Mouse (Mus musculus): ENCODE data around the gene Nup107. TPM values are rescaled to one million over a fixed set of nuclear protein-coding genes. Genes with fewer than 3 reads are reported as not detected.

Gene Nup107
- polyA plus RNA-seq, 1 experiment from 2014 or later, result 33.7 TPM

DNA sequence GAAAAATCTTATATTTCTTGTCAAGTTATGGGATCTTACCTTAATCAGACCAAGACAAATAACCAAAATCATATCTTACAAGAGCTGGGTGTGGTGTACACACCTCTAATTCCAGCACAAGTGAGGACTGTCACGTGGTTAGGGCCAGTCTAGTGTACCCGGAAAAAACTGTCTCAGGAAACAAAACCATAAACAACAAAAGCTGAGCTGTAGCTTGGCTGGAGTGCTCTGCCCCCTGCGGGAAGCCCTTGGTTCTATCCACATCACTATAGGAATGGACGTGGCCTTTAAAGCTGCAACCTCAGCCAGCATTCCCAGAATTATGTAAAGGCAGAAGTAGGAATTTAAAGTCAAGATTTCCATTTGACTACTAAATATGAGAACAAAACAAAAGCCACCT lies 31.6 kb upstream of the Nup107 start:
- no peak overlapping the region for H3K9ac ChIP-seq
- H3K4me3 ChIP-seq, result no peak overlapping the region
- peaks cover 3% of the 10 kb centered on the region; the same call in 1 of the 2 replicates for H3K4me1 ChIP-seq
- no peaks in the 10 kb centered on the region for H3K27me3 ChIP-seq (replicated peaks)
- H3K4me2 ChIP-seq, result no peak overlapping the region
- H3K27ac ChIP-seq, result no peak overlapping the region
- 68% methylated on average over 4 of the region's 4 CpGs for WGBS
- no peaks in the 10 kb centered on the region for H3K9me3 ChIP-seq
- peaks cover 23% of the 10 kb centered on the region for H3K36me3 ChIP-seq (replicated peaks)
- ATAC-seq (replicated peaks), result no peak

GRCm38 (mm10) chr10:117823321-117823720 lies 30.8 kb upstream of the Nup107 start:
- Histone ChIP-seq H3K4me1 (peaks cover 3% of the 10 kb centered on the region; the same call in 1 of the 2 replicates), H3K36me3 (replicated peaks) (peaks cover 25% of the 10 kb centered on the region), H3K27ac (no peak overlapping the region), H3K4me2 (no peak overlapping the region), H3K27me3 (replicated peaks) (no peaks in the 10 kb centered on the region), H3K9me3 (no peaks in the 10 kb centered on the region), H3K9ac (no peak overlapping the region), H3K4me3 (no peak overlapping the region)
- WGBS, result 90% methylated on average over 6 of the region's 6 CpGs
- no peak for ATAC-seq (replicated peaks)

GRCm38 (mm10) chr10:117818600-117818999 lies 26.1 kb upstream of the Nup107 start:
- H3K9ac ChIP-seq, result no peak overlapping the region
- H3K9me3 ChIP-seq, result no peaks in the 10 kb centered on the region
- peaks cover 44% of the 10 kb centered on the region for H3K36me3 ChIP-seq (replicated peaks)
- H3K27me3 ChIP-seq (replicated peaks), result no peaks in the 10 kb centered on the region
- no peak overlapping the region for H3K27ac ChIP-seq
- WGBS, result 88% methylated on average over 6 of the region's 6 CpGs
- no peak for ATAC-seq (replicated peaks)
- H3K4me3 ChIP-seq, result no peak overlapping the region
- no peak overlapping the region for H3K4me2 ChIP-seq
- no peaks in the 10 kb centered on the region for H3K4me1 ChIP-seq

DNA sequence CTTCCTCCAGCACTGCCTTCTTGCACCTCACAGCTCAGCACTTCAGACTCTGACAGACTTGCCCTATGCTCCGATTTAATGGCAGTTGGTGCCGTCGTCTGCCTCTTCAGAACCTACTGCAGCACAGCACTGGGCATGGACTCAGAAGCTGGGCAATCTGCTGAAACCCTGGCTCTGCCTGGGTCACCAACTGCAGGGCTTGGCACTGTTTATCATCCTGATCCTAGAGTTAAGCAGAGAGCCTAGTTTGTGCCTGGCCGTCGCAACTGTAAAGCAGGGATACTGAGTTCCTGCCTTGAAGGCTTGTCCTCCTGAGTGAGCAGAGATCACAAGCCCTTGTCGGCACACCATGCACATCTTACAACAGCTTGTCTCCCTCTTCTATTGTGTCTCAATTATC lies 24.2 kb upstream of the Nup107 start:
- Histone ChIP-seq H3K4me1 (no peaks in the 10 kb centered on the region), H3K4me3 (no peak overlapping the region), H3K9ac (no peak overlapping the region), H3K27me3 (replicated peaks) (no peaks in the 10 kb centered on the region), H3K27ac (no peak overlapping the region), H3K4me2 (no peak overlapping the region), H3K9me3 (no peaks in the 10 kb centered on the region), H3K36me3 (replicated peaks) (peaks cover 39% of the 10 kb centered on the region)
- WGBS, result 95% methylated on average over 6 of the region's 6 CpGs
- ATAC-seq (replicated peaks), result no peak

- H3K4me2 ChIP-seq, result no peak overlapping the region
- H3K4me3 ChIP-seq, result no peak overlapping the region
- peaks cover 7% of the 10 kb centered on the region; the same call in 1 of the 2 replicates for H3K4me1 ChIP-seq
- H3K36me3 ChIP-seq (replicated peaks), result peaks cover 19% of the 10 kb centered on the region
- no peak overlapping the region for H3K27ac ChIP-seq
- no peak for ATAC-seq (replicated peaks)
- no peaks in the 10 kb centered on the region for H3K27me3 ChIP-seq (replicated peaks)
- no peaks in the 10 kb centered on the region for H3K9me3 ChIP-seq
- H3K9ac ChIP-seq, result no peak overlapping the region
- WGBS, result 96% methylated on average over 2 of the region's 2 CpGs
Observed at GRCm38 (mm10) chr10:117812501-117812900, 20.0 kb upstream of the Nup107 start.

- Histone ChIP-seq H3K4me1 (peaks cover 7% of the 10 kb centered on the region; the same call in 1 of the 2 replicates), H3K27ac (no peak overlapping the region), H3K4me3 (no peak overlapping the region), H3K27me3 (replicated peaks) (no peaks in the 10 kb centered on the region), H3K36me3 (replicated peaks) (peaks cover 16% of the 10 kb centered on the region; the same call in 1 of the 2 replicates), H3K9ac (no peak overlapping the region), H3K9me3 (no peaks in the 10 kb centered on the region), H3K4me2 (no peak overlapping the region)
- ATAC-seq (replicated peaks), result no peak
- WGBS, result 96% methylated on average over 8 of the region's 8 CpGs
Observed at GRCm38 (mm10) chr10:117811555-117811954, 19.1 kb upstream of the Nup107 start.

DNA sequence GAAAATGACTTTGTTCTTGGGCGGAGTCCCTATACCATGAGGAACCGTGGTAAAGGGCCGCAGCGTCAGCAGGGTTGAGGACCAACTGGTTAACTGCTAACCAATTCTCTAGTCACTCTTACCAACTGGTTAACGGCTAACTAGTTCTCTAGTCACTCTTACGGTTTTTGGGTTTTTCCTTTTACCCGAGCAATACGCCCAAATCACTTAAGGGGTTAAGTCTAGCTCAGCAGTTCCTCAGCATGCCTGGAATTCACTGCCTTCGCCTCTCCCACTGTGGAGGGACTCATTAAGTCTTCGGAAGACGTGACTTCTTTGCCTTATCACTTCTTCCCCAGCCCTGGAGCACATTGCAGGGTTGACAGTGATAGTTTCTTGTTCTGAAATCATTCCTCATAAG lies 18.0 kb upstream of the Nup107 start:
- no peak overlapping the region for H3K4me3 ChIP-seq
- H3K9me3 ChIP-seq, result no peaks in the 10 kb centered on the region
- H3K36me3 ChIP-seq (replicated peaks), result peaks cover 9% of the 10 kb centered on the region; the same call in 1 of the 2 replicates
- 80% methylated on average over 11 of the region's 11 CpGs for WGBS
- H3K27me3 ChIP-seq (replicated peaks), result no peaks in the 10 kb centered on the region
- H3K4me1 ChIP-seq, result peaks cover 7% of the 10 kb centered on the region; the same call in 1 of the 2 replicates
- H3K4me2 ChIP-seq, result no peak overlapping the region
- no peak overlapping the region for H3K27ac ChIP-seq
- no peak for ATAC-seq (replicated peaks)
- H3K9ac ChIP-seq, result no peak overlapping the region

- Histone ChIP-seq H3K27me3 (replicated peaks) (no peaks in the 10 kb centered on the region), H3K9ac (no peak overlapping the region), H3K4me3 (no peak overlapping the region), H3K36me3 (replicated peaks) (0 out of 2 replicates have a peak, but pooled peaks cover 4% of the 10 kb centered on the region), H3K4me1 (peaks cover 7% of the 10 kb centered on the region; the same call in 1 of the 2 replicates), H3K27ac (no peak overlapping the region), H3K9me3 (no peaks in the 10 kb centered on the region), H3K4me2 (no peak overlapping the region)
- no peak for ATAC-seq (replicated peaks)
- WGBS, result 85% methylated on average over 6 of the region's 6 CpGs
Observed at GRCm38 (mm10) chr10:117808068-117808467, 15.6 kb upstream of the Nup107 start.

DNA sequence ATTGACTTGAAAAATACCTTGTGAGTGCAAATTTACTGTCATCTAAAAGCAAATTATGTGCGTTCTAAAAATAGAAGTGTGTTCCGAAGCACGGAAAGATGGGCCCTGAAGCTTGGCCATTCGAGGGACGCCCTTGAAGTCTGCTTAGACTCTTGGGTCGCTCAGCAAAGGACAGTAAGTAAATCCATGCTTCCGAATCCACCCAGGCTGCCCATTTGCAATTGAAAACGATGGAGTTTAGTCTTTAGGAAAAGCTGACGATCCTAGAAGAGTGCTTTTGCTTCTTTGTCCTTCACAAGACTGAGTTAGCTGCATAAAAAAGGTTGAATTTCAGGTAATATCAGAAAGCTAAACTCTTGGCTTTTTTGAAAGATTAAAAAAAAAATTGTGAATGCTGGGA lies 13.4 kb upstream of the Nup107 start:
- H3K9ac ChIP-seq, result no peak overlapping the region
- H3K4me3 ChIP-seq, result no peak overlapping the region
- 0 out of 2 replicates have a peak, but pooled peaks cover 1% of the 10 kb centered on the region for H3K36me3 ChIP-seq (replicated peaks)
- WGBS, result 45% methylated on average over 9 of the region's 9 CpGs
- H3K4me2 ChIP-seq, result no peak overlapping the region
- peaks cover 7% of the 10 kb centered on the region; the same call in 1 of the 2 replicates for H3K4me1 ChIP-seq
- ATAC-seq (replicated peaks), result no peak
- H3K27me3 ChIP-seq (replicated peaks), result no peaks in the 10 kb centered on the region
- H3K9me3 ChIP-seq, result no peaks in the 10 kb centered on the region
- H3K27ac ChIP-seq, result no peak overlapping the region

- no peak for ATAC-seq (replicated peaks)
- H3K4me3 ChIP-seq, result no peak overlapping the region
- H3K36me3 ChIP-seq (replicated peaks), result no peaks in the 10 kb centered on the region
- H3K4me2 ChIP-seq, result no peak overlapping the region
- 90% methylated on average over 31 of the region's 31 CpGs for WGBS
- H3K9me3 ChIP-seq, result no peaks in the 10 kb centered on the region
- H3K27ac ChIP-seq, result no peak overlapping the region
- peaks cover 4% of the 10 kb centered on the region; the same call in 1 of the 2 replicates for H3K4me1 ChIP-seq
- H3K9ac ChIP-seq, result no peak overlapping the region
- no peaks in the 10 kb centered on the region for H3K27me3 ChIP-seq (replicated peaks)
Observed at GRCm38 (mm10) chr10:117803870-117804850, 11.7 kb upstream of the Nup107 start.

- Histone ChIP-seq H3K4me3 (no peak overlapping the region), H3K36me3 (replicated peaks) (no peaks in the 10 kb centered on the region), H3K4me2 (no peak overlapping the region), H3K27me3 (replicated peaks) (no peaks in the 10 kb centered on the region), H3K9ac (no peak overlapping the region), H3K27ac (no peak overlapping the region), H3K4me1 (no peaks in the 10 kb centered on the region), H3K9me3 (no peaks in the 10 kb centered on the region)
- ATAC-seq (replicated peaks), result no peak
- WGBS, result 95% methylated on average over 9 of the region's 9 CpGs
Observed at GRCm38 (mm10) chr10:117801886-117802285, 9.4 kb upstream of the Nup107 start.

GRCm38 (mm10) chr10:117799806-117800205 lies 7.3 kb upstream of the Nup107 start:
- Histone ChIP-seq H3K4me2 (no peak overlapping the region), H3K9ac (no peak overlapping the region), H3K4me3 (no peak overlapping the region), H3K9me3 (no peaks in the 10 kb centered on the region), H3K36me3 (replicated peaks) (no peaks in the 10 kb centered on the region), H3K27ac (no peak overlapping the region), H3K27me3 (replicated peaks) (no peaks in the 10 kb centered on the region), H3K4me1 (no peaks in the 10 kb centered on the region)
- ATAC-seq (replicated peaks), result no peak
- 94% methylated on average over 11 of the region's 11 CpGs for WGBS
